Mouse (Mus musculus) heart, postnatal 4 days (tissue): ENCODE results near the gene Psmc5. TPM values are rescaled to one million over a fixed set of nuclear protein-coding genes. Genes with fewer than 3 reads are reported as not detected.

ENCODE experiments used
- DNase-seq: peaks from one replicate; pipeline ENCODE4 v3.0.0; 2021
- total RNA-seq, 2 experiments: library from RNA; stranded (reverse); gene quantifications; 2 replicates each; pipeline ENCODE4 v1.2.3; 2021

Psmc5 gene
- total RNA-seq, 2 experiments from 2014 or later: 112 TPM

DNA sequence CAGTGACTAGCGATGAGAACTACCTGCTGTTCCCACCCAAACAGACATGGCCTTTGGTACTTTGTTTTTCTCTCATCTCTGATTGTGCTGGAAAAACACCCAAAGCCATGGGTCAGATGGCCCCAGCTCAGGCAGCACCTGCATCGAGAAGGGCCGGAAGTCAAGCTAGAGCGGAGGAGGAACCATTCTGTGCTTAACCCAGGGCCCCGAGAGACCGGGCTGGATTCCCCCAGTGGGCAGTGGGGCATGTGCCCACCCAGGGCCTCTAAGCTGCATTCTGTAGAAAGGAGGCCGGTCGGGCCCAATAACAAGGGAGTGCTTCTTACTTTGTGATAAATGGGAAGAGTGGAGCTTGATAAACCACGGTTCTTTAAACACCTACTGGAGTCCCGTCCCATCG lies 52.2 kb downstream of the Psmc5 start:
- no peak for DNase-seq

DNA sequence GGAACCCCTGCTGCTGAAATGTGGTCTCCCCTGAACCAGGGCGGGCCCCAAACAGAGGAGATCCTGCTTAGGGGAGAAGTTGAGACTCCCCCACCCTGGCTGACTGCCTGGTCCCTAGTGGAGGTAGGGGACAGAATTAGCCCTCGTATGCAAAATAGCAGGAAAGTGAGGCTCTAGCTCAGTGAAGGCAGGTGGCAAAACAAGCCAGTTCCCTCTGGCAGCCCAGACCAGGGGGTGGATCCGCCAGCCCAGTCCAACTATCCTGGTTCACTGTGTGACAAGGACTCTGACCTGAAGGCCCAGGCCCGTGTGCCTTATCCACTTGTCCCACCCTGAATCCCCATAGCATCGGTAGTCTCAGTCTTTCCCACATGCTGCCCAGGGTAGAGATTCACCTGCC lies 54.2 kb downstream of the Psmc5 start:
- no peak for DNase-seq

Other genes starting within 250 kb of the Psmc5 start
- gene Kcnh6, start 248.0 kb upstream of the Psmc5 start, total RNA-seq: under 1 TPM; 0.19 to 0.45 TPM
- gene Dcaf7, start 219.3 kb upstream of the Psmc5 start, total RNA-seq: 10 to 100 TPM; 60.9 to 66.5 TPM
- 10 to 100 TPM; 41.1 to 41.5 TPM for gene Taco1, start 190.1 kb upstream of the Psmc5 start, total RNA-seq
- 10 to 100 TPM; 55.6 to 55.8 TPM for gene Map3k3, start 171.5 kb upstream of the Psmc5 start, total RNA-seq
- not detected for gene Gm10840, start 95.3 kb upstream of the Psmc5 start, total RNA-seq
- 10 to 100 TPM; 21.6 to 21.8 TPM for gene Limd2, start 95.3 kb upstream of the Psmc5 start, total RNA-seq
- 10 to 100 TPM; 12.5 to 13.4 TPM for gene Strada, start 54.0 kb upstream of the Psmc5 start, total RNA-seq
- gene Ccdc47, start 39.8 kb upstream of the Psmc5 start, total RNA-seq: 10 to 100 TPM; 75.3 to 77.2 TPM
- 10 to 100 TPM; 42.8 to 44.2 TPM for gene Ddx42, start 39.2 kb upstream of the Psmc5 start, total RNA-seq
- gene Ftsj3, start 75 bp upstream of the Psmc5 start, total RNA-seq: 10 to 100 TPM; 28.4 to 29.8 TPM
- 10 to 100 TPM; 20.2 to 20.3 TPM for gene Smarcd2, start 16.8 kb downstream of the Psmc5 start, total RNA-seq
- not detected for gene Tcam1, start 20.5 kb downstream of the Psmc5 start, total RNA-seq
- not detected for gene Gh, start 45.7 kb downstream of the Psmc5 start, total RNA-seq
- 1 to 10 TPM; 1.2 to 2.1 TPM for gene Cd79b, start 58.6 kb downstream of the Psmc5 start, total RNA-seq
- 1 to 10 TPM; 2.5 to 3.5 TPM for gene Scn4a, start 97.1 kb downstream of the Psmc5 start, total RNA-seq
- under 1 TPM; 0.41 to 0.52 TPM for gene Prr29, start 109.3 kb downstream of the Psmc5 start, total RNA-seq
- gene Icam2, start 131.9 kb downstream of the Psmc5 start, total RNA-seq: 10 to 100 TPM; 55.6 to 56.5 TPM
- 1 to 10 TPM; 8.7 to 9.8 TPM for gene Ern1, start 231.7 kb downstream of the Psmc5 start, total RNA-seq